Mouse (Mus musculus): ENCODE data around the gene Abcc6. TPM values are rescaled to one million over a fixed set of nuclear protein-coding genes. Genes with fewer than 3 reads are reported as not detected.

Gene Abcc6
- polyA plus RNA-seq, 1 experiment from 2014 or later, result not detected

DNA sequence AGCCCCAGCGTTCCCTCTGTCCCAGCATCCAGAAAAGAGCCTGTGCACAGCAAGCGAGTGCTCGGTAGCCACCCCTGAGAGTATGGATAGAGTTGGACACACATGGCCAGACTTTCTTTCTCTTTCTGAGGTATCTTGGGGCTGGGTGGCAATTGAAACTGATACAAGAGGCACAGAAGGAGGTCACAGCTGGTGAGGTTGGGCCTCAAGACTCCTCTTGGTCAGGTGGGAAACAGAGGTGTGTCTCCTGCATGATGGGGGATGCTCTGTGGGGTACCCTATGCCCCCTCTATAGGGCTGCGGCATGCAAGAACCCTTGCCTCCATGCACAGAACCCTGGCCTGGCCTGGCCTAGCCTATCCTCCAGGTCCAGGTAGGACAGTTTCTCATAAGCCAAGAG is 29.5 kb downstream of the Abcc6 start:
- H3K4me3 ChIP-seq (ENCODE audit: control insufficient read depth in 1 of 2, insufficient read depth in 1 of 2, low read depth in 1 of 2, low read length in 2 of 2), result no peak overlapping the region
- H3K9me3 ChIP-seq (ENCODE audit: control insufficient read depth, low read length), result no peaks in the 10 kb centered on the region
- no peaks in the 10 kb centered on the region for H3K27me3 ChIP-seq (ENCODE audit: control insufficient read depth, insufficient read depth, low read length)
- no peak overlapping the region for H3K4me2 ChIP-seq (ENCODE audit: low read length)
- 87% methylated on average over 4 of the region's 4 CpGs for WGBS
- no peaks in the 10 kb centered on the region for H3K36me3 ChIP-seq (ENCODE audit: control insufficient read depth, insufficient read depth, low read length)
- no peak overlapping the region for H3K27ac ChIP-seq (replicated peaks in 1 of 2; ENCODE audit: control insufficient read depth in 1 of 2, insufficient read depth in 1 of 2, low read depth in 2 of 2, low read length in 2 of 2)
- H3K9ac ChIP-seq (ENCODE audit: low read length), result no peak overlapping the region
- H3K4me1 ChIP-seq (ENCODE audit: control insufficient read depth in 2 of 2, insufficient read depth in 2 of 2, low read length in 2 of 2), result no peaks in the 10 kb centered on the region
- no peak for ATAC-seq (ENCODE audit: insufficient number of reproducible peaks, insufficient read depth, low FRiP score, low read depth)

- no peaks in the 10 kb centered on the region for H3K36me3 ChIP-seq (ENCODE audit: control insufficient read depth, insufficient read depth, low read length)
- no peak overlapping the region for H3K4me2 ChIP-seq (ENCODE audit: low read length)
- WGBS, result 76% methylated on average over 8 of the region's 8 CpGs
- H3K27ac ChIP-seq (replicated peaks in 1 of 2; ENCODE audit: control insufficient read depth in 1 of 2, insufficient read depth in 1 of 2, low read depth in 2 of 2, low read length in 2 of 2), result no peak overlapping the region
- H3K4me3 ChIP-seq (ENCODE audit: control insufficient read depth in 1 of 2, insufficient read depth in 1 of 2, low read depth in 1 of 2, low read length in 2 of 2), result no peak overlapping the region
- no peaks in the 10 kb centered on the region for H3K4me1 ChIP-seq (ENCODE audit: control insufficient read depth in 2 of 2, insufficient read depth in 2 of 2, low read length in 2 of 2)
- H3K9ac ChIP-seq (ENCODE audit: low read length), result no peak overlapping the region
- no peaks in the 10 kb centered on the region for H3K9me3 ChIP-seq (ENCODE audit: control insufficient read depth, low read length)
- no peak for ATAC-seq (ENCODE audit: insufficient number of reproducible peaks, insufficient read depth, low FRiP score, low read depth)
- no peaks in the 10 kb centered on the region for H3K27me3 ChIP-seq (ENCODE audit: control insufficient read depth, insufficient read depth, low read length)
These were observed 37.6 kb downstream of the Abcc6 start for GRCm38 (mm10) chr7:45992470-45992869.

- H3K4me2 ChIP-seq (ENCODE audit: low read length), result no peak overlapping the region
- no peak for ATAC-seq (ENCODE audit: insufficient number of reproducible peaks, insufficient read depth, low FRiP score, low read depth)
- no peaks in the 10 kb centered on the region for H3K9me3 ChIP-seq (ENCODE audit: control insufficient read depth, low read length)
- H3K36me3 ChIP-seq (ENCODE audit: control insufficient read depth, insufficient read depth, low read length), result no peaks in the 10 kb centered on the region
- H3K4me1 ChIP-seq (ENCODE audit: control insufficient read depth in 2 of 2, insufficient read depth in 2 of 2, low read length in 2 of 2), result no peaks in the 10 kb centered on the region
- no peak overlapping the region for H3K9ac ChIP-seq (ENCODE audit: low read length)
- H3K27me3 ChIP-seq (ENCODE audit: control insufficient read depth, insufficient read depth, low read length), result no peaks in the 10 kb centered on the region
- H3K4me3 ChIP-seq (ENCODE audit: control insufficient read depth in 1 of 2, insufficient read depth in 1 of 2, low read depth in 1 of 2, low read length in 2 of 2), result no peak overlapping the region
- WGBS, result 82% methylated on average over 1 of the region's 1 CpGs
- H3K27ac ChIP-seq (replicated peaks in 1 of 2; ENCODE audit: control insufficient read depth in 1 of 2, insufficient read depth in 1 of 2, low read depth in 2 of 2, low read length in 2 of 2), result no peak overlapping the region
These were observed 41.8 kb downstream of the Abcc6 start for GRCm38 (mm10) chr7:45988344-45988743.

- H3K4me3 ChIP-seq (ENCODE audit: control insufficient read depth in 1 of 2, insufficient read depth in 1 of 2, low read depth in 1 of 2, low read length in 2 of 2), result no peak overlapping the region
- no peak overlapping the region for H3K27ac ChIP-seq (replicated peaks in 1 of 2; ENCODE audit: control insufficient read depth in 1 of 2, insufficient read depth in 1 of 2, low read depth in 2 of 2, low read length in 2 of 2)
- no peaks in the 10 kb centered on the region for H3K27me3 ChIP-seq (ENCODE audit: control insufficient read depth, insufficient read depth, low read length)
- no peak overlapping the region for H3K9ac ChIP-seq (ENCODE audit: low read length)
- no peaks in the 10 kb centered on the region for H3K36me3 ChIP-seq (ENCODE audit: control insufficient read depth, insufficient read depth, low read length)
- H3K9me3 ChIP-seq (ENCODE audit: control insufficient read depth, low read length), result no peaks in the 10 kb centered on the region
- no peak overlapping the region for H3K4me2 ChIP-seq (ENCODE audit: low read length)
- H3K4me1 ChIP-seq (ENCODE audit: control insufficient read depth in 2 of 2, insufficient read depth in 2 of 2, low read length in 2 of 2), result no peaks in the 10 kb centered on the region
- no peak for ATAC-seq (ENCODE audit: insufficient number of reproducible peaks, insufficient read depth, low FRiP score, low read depth)
- WGBS, result 79% methylated on average over 6 of the region's 6 CpGs
These were observed 43.2 kb downstream of the Abcc6 start for GRCm38 (mm10) chr7:45986893-45987292.

- 72% methylated on average over 5 of the region's 5 CpGs for WGBS
- Histone ChIP-seq H3K36me3 (ENCODE audit: control insufficient read depth, insufficient read depth, low read length) (no peaks in the 10 kb centered on the region), H3K4me2 (ENCODE audit: low read length) (no peak overlapping the region), H3K9ac (ENCODE audit: low read length) (no peak overlapping the region), H3K4me3 (ENCODE audit: control insufficient read depth in 1 of 2, insufficient read depth in 1 of 2, low read depth in 1 of 2, low read length in 2 of 2) (no peak overlapping the region), H3K4me1 (ENCODE audit: control insufficient read depth in 2 of 2, insufficient read depth in 2 of 2, low read length in 2 of 2) (no peaks in the 10 kb centered on the region), H3K27ac (replicated peaks in 1 of 2; ENCODE audit: control insufficient read depth in 1 of 2, insufficient read depth in 1 of 2, low read depth in 2 of 2, low read length in 2 of 2) (no peak overlapping the region), H3K9me3 (ENCODE audit: control insufficient read depth, low read length) (no peaks in the 10 kb centered on the region), H3K27me3 (ENCODE audit: control insufficient read depth, insufficient read depth, low read length) (no peaks in the 10 kb centered on the region)
- ATAC-seq (ENCODE audit: insufficient number of reproducible peaks, insufficient read depth, low FRiP score, low read depth), result no peak
These were observed 48.5 kb downstream of the Abcc6 start for GRCm38 (mm10) chr7:45981612-45982011.

DNA sequence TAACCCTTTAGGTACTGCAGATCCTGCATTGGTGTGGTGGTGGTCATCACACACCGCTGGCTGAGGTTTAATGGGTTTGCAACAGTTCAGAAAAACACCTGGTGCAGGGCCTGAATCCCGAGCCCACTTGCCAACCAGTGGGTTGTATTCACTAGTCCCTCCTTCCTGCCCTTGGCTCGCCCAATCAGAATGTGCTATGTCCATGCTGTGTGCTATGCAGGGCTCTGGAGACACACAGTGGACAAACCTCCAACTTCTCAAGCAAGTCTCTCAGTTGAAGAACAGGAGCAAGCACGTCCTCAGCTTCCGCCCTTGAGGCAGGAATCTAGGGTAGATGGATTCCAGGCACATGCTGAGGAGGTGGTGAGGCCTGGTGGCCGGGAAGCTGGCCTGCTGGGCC is 55.6 kb downstream of the Abcc6 start:
- Histone ChIP-seq H3K27me3 (ENCODE audit: control insufficient read depth, insufficient read depth, low read length) (no peaks in the 10 kb centered on the region), H3K9ac (ENCODE audit: low read length) (no peak overlapping the region), H3K4me1 (ENCODE audit: control insufficient read depth in 2 of 2, insufficient read depth in 2 of 2, low read length in 2 of 2) (no peaks in the 10 kb centered on the region), H3K36me3 (ENCODE audit: control insufficient read depth, insufficient read depth, low read length) (no peaks in the 10 kb centered on the region), H3K9me3 (ENCODE audit: control insufficient read depth, low read length) (no peaks in the 10 kb centered on the region), H3K27ac (replicated peaks in 1 of 2; ENCODE audit: control insufficient read depth in 1 of 2, insufficient read depth in 1 of 2, low read depth in 2 of 2, low read length in 2 of 2) (no peak overlapping the region), H3K4me2 (ENCODE audit: low read length) (no peak overlapping the region), H3K4me3 (ENCODE audit: control insufficient read depth in 1 of 2, insufficient read depth in 1 of 2, low read depth in 1 of 2, low read length in 2 of 2) (no peak overlapping the region)
- no peak for ATAC-seq (ENCODE audit: insufficient number of reproducible peaks, insufficient read depth, low FRiP score, low read depth)
- WGBS, result 62% methylated on average over 6 of the region's 6 CpGs

DNA sequence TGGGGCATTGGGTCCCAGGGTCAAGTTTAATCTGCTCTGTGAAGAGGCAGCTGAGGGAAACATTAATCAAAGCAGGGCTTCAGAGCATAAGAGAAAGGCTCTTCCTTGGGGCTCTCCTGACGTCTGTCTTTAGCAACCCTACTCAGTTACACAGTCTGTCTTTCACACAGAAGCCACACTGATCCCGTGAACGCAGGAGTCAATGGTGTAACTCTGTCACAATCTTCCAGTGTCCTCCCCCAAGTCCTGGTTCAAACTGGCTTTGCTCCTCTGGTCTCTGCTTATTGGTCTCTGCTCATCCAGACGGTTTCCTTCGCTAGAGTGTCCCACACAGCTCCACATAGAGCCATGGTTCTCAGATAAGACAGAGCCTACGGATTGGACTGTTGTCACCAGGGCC is 56.0 kb downstream of the Abcc6 start:
- Histone ChIP-seq H3K4me1 (ENCODE audit: control insufficient read depth in 2 of 2, insufficient read depth in 2 of 2, low read length in 2 of 2) (no peaks in the 10 kb centered on the region), H3K27me3 (ENCODE audit: control insufficient read depth, insufficient read depth, low read length) (no peaks in the 10 kb centered on the region), H3K27ac (replicated peaks in 1 of 2; ENCODE audit: control insufficient read depth in 1 of 2, insufficient read depth in 1 of 2, low read depth in 2 of 2, low read length in 2 of 2) (no peak overlapping the region), H3K9me3 (ENCODE audit: control insufficient read depth, low read length) (no peaks in the 10 kb centered on the region), H3K9ac (ENCODE audit: low read length) (no peak overlapping the region), H3K4me2 (ENCODE audit: low read length) (no peak overlapping the region), H3K36me3 (ENCODE audit: control insufficient read depth, insufficient read depth, low read length) (no peaks in the 10 kb centered on the region), H3K4me3 (ENCODE audit: control insufficient read depth in 1 of 2, insufficient read depth in 1 of 2, low read depth in 1 of 2, low read length in 2 of 2) (no peak overlapping the region)
- no peak for ATAC-seq (ENCODE audit: insufficient number of reproducible peaks, insufficient read depth, low FRiP score, low read depth)
- 28% methylated on average over 6 of the region's 6 CpGs for WGBS

- H3K36me3 ChIP-seq (ENCODE audit: control insufficient read depth, insufficient read depth, low read length), result no peaks in the 10 kb centered on the region
- no peak for ATAC-seq (ENCODE audit: insufficient number of reproducible peaks, insufficient read depth, low FRiP score, low read depth)
- H3K9me3 ChIP-seq (ENCODE audit: control insufficient read depth, low read length), result no peaks in the 10 kb centered on the region
- H3K4me3 ChIP-seq (ENCODE audit: control insufficient read depth in 1 of 2, insufficient read depth in 1 of 2, low read depth in 1 of 2, low read length in 2 of 2), result no peak overlapping the region
- H3K27me3 ChIP-seq (ENCODE audit: control insufficient read depth, insufficient read depth, low read length), result 0 out of 2 replicates have a peak, but pooled peaks cover 2% of the 10 kb centered on the region
- H3K4me1 ChIP-seq (ENCODE audit: control insufficient read depth in 2 of 2, insufficient read depth in 2 of 2, low read length in 2 of 2), result no peaks in the 10 kb centered on the region
- H3K4me2 ChIP-seq (ENCODE audit: low read length), result no peak overlapping the region
- whole genome bisulfite sequencing, result 79% methylated on average over 6 of the region's 6 CpGs
- no peak overlapping the region for H3K27ac ChIP-seq (replicated peaks in 1 of 2; ENCODE audit: control insufficient read depth in 1 of 2, insufficient read depth in 1 of 2, low read depth in 2 of 2, low read length in 2 of 2)
- H3K9ac ChIP-seq (ENCODE audit: low read length), result no peak overlapping the region
These were observed 56.8 kb downstream of the Abcc6 start for GRCm38 (mm10) chr7:45973271-45973687.

Data from heart, embryonic 14.5 days (tissue).